Mouse (Mus musculus) cortical plate, adult 2 months (tissue): ENCODE data around the gene Ppp1r1a.

Source experiments
- CTCF ChIP-seq: fragments of 200-500 bp; IDR thresholded peaks from 2 replicates; pipeline ENCODE4 v1.5.1; 2011; ENCODE audit warnings: mild to moderate bottlenecking, control low read depth, low read length; ENCODE audit not compliant: insufficient read depth; ENCODE audit errors: extremely low read depth
- POLR2A ChIP-seq: fragments of 200-500 bp; IDR thresholded peaks from 2 replicates; pipeline ENCODE4 v1.6.1; 2011; ENCODE audit warnings: mild to moderate bottlenecking, low read length, control low read depth; ENCODE audit not compliant: insufficient read depth; ENCODE audit errors: extremely low read depth

DNA sequence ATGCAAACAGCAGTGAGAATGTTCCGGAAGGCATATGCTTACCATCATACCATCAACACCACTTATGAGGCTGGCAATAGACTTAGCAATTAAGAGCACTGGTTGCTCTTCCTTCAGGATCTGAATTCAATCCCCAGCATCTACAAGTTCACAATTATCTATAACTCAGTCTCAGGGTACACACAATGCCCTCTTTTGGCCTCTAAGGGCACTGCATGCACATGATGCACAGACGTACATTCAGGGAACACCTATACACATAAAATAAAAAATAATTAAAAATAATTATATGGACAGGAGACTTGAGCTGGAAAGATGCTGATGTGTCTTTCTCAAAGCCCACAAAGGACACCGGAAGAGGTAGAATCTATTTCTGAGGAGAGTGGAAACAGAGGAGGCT, 10.2 kb upstream of the Ppp1r1a start:
- no peak for TF ChIP-seq CTCF
- no peak for TF ChIP-seq POLR2A
